Comparison of ENCODE assay signal across 18 mouse cellular contexts in the genomic region with DNA sequence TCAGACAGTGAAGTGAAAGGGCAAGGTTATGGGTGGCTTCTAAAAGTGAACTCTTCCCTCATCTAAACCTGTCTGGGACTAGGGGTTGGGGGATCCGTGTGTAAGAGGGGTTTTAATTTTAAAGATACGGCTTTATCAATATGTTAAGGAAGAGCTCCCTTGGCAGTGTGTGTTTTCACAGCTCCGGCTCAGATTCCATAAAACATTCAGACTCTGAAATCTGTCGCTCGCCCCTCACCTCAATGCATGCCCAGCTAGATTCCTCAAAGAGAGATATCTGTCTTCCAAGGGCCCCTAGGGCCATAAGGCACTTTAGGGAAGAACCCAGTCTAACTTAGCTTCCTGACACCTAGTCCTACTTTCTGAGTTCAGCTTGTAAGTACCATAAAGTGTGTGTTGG. TPM values are rescaled to one million over a fixed set of nuclear protein-coding genes. Genes with fewer than 3 reads are reported as not detected.
DNase-seq lines count a peak whose midpoint lies in the region; ATAC-seq and TF ChIP-seq lines count a peak whose summit lies in the region.
"Had no signal": no experiment of that assay in that cellular context is flagged by ENCODE, and none has a peak within 500 bp of the region (broad histone marks: within the 10 kb centered on the region; RNA-seq: fewer than 3 reads in every experiment).

No protein-coding gene starts in this region.

- H3K4me3 ChIP-seq in forebrain, postnatal 0 days (ENCODE audit: low read depth, low read length): no peak overlapping the region
- no peak overlapping the region for H3K4me3 ChIP-seq in hindbrain, postnatal 0 days (ENCODE audit: low read length)
- no peak overlapping the region for H3K4me3 ChIP-seq in neural tube, embryonic 13.5 days
- H3K4me3 ChIP-seq: left cerebral cortex, adult 2 months; limb, embryonic 12.5 days; liver, embryonic 13.5 days; stomach, embryonic 15.5 days had no signal

- no peak for TF ChIP-seq CTCF in forebrain, postnatal 0 days (IDR thresholded peaks at IDR 0.05; ENCODE audit: low read depth)
- TF ChIP-seq CTCF in hindbrain, postnatal 0 days (IDR thresholded peaks at IDR 0.05; ENCODE audit: low read depth): no peak

- no peak overlapping the region for H3K9ac ChIP-seq in forebrain, postnatal 0 days
- no peak overlapping the region for H3K9ac ChIP-seq in hindbrain, postnatal 0 days (replicated peaks; ENCODE audit: low read length)
- H3K9ac ChIP-seq in neural tube, embryonic 13.5 days: no peak overlapping the region
- H3K9ac ChIP-seq: limb, embryonic 12.5 days; liver, embryonic 13.5 days; stomach, embryonic 15.5 days had no signal

- 0 out of 2 replicates have a peak, but pooled peaks cover 4% of the 10 kb centered on the region for H3K4me1 ChIP-seq in forebrain, postnatal 0 days (ENCODE audit: insufficient read depth)
- peaks cover 6% of the 10 kb centered on the region for H3K4me1 ChIP-seq in hindbrain, postnatal 0 days (ENCODE audit: insufficient read depth, low read length)
- H3K4me1 ChIP-seq in neural tube, embryonic 13.5 days (replicated peaks): peaks cover 79% of the 10 kb centered on the region
- H3K4me1 ChIP-seq: limb, embryonic 12.5 days; liver, embryonic 13.5 days; stomach, embryonic 15.5 days had no signal

- 0 out of 2 replicates have a peak overlapping the region, but pooled peaks have one; percentile 35 for H3K27ac ChIP-seq in forebrain, postnatal 0 days (ENCODE audit: low read depth, low read length)
- H3K27ac ChIP-seq in hindbrain, postnatal 0 days: no peak overlapping the region
- H3K27ac ChIP-seq in neural tube, embryonic 13.5 days (replicated peaks): no peak overlapping the region
- H3K27ac ChIP-seq: left cerebral cortex, adult 2 months; limb, embryonic 12.5 days; liver, embryonic 13.5 days; stomach, embryonic 15.5 days had no signal

- H3K27me3 ChIP-seq in forebrain, postnatal 0 days (ENCODE audit: insufficient read depth, low read length): peaks cover 11% of the 10 kb centered on the region; the same call in 1 of the 2 replicates
- H3K27me3 ChIP-seq in hindbrain, postnatal 0 days (ENCODE audit: insufficient read depth, low read length): no peaks in the 10 kb centered on the region
- H3K27me3 ChIP-seq in neural tube, embryonic 13.5 days: peaks cover 14% of the 10 kb centered on the region; the same call in 1 of the 2 replicates

- peak; percentile 10 for DNase-seq in right cerebral cortex, postnatal 25 days
- DNase-seq in right cerebral cortex, adult 18-20 months: no peak
- no peak for DNase-seq in forebrain, postnatal 0 days
- DNase-seq in hindbrain, postnatal 0 days (ENCODE audit: low spot score): no peak
- DNase-seq in testis, postnatal 14 days (ENCODE audit: low spot score): no peak
- no peak for DNase-seq in frontal cortex, postnatal 36 days (ENCODE audit: low spot score in 2 of 2)
- no peak for DNase-seq in gastrocnemius, postnatal 14 days
- DNase-seq: adrenal gland, postnatal 36 days; B cell, adult 2 months; cerebellum, adult 2 months; gastrocnemius, postnatal 10 days; liver, embryonic 13.5 days; thymus, postnatal 25 days had no signal

- peaks cover 4% of the 10 kb centered on the region; the same call in 1 of the 2 replicates for H3K36me3 ChIP-seq in forebrain, postnatal 0 days (ENCODE audit: insufficient read depth)
- H3K36me3 ChIP-seq in hindbrain, postnatal 0 days (ENCODE audit: insufficient read depth, low read length): peaks cover 6% of the 10 kb centered on the region; the same call in 1 of the 2 replicates
- H3K36me3 ChIP-seq in neural tube, embryonic 13.5 days: peaks cover 25% of the 10 kb centered on the region; the same call in 1 of the 2 replicates
- H3K36me3 ChIP-seq: limb, embryonic 12.5 days; liver, embryonic 13.5 days had no signal

- H3K9me3 ChIP-seq in forebrain, postnatal 0 days (ENCODE audit: low read length): no peaks in the 10 kb centered on the region
- H3K9me3 ChIP-seq in hindbrain, postnatal 0 days (ENCODE audit: low read length): no peaks in the 10 kb centered on the region
- H3K9me3 ChIP-seq in neural tube, embryonic 13.5 days: no peaks in the 10 kb centered on the region
- H3K9me3 ChIP-seq: limb, embryonic 12.5 days; liver, embryonic 13.5 days; stomach, embryonic 15.5 days had no signal

- intact Hi-C loops in gastrocnemius, postnatal 14 days (cut with DNase I; ENCODE audit: low total_unique reads): loop anchor here (5.0 to 10.0 kb wide), 2 partner anchors 206 to 323 kb away; no protein-coding TSS in a partner anchor

- peak overlapping the region; percentile 21 for H3K4me2 ChIP-seq in forebrain, postnatal 0 days (ENCODE audit: low read depth)
- H3K4me2 ChIP-seq in hindbrain, postnatal 0 days (ENCODE audit: low read depth, low read length): peak overlapping the region; percentile 13; the same call in 1 of the 2 replicates
- H3K4me2 ChIP-seq in neural tube, embryonic 13.5 days: peak overlapping the region; percentile 13; the same call in 1 of the 2 replicates
- H3K4me2 ChIP-seq: limb, embryonic 12.5 days; liver, embryonic 13.5 days; stomach, embryonic 15.5 days had no signal

- ATAC-seq in forebrain, postnatal 0 days: no peak
- no peak for ATAC-seq in hindbrain, postnatal 0 days
- ATAC-seq in neural tube, embryonic 13.5 days (ENCODE audit: low read depth): no peak

- 36% methylated on average over 5 of the region's 5 CpGs for WGBS in forebrain, postnatal 0 days
- 60% methylated on average over 5 of the region's 5 CpGs for WGBS in hindbrain, postnatal 0 days
- 38% methylated on average over 5 of the region's 5 CpGs for WGBS in neural tube, embryonic 13.5 days

RNA-seq across cellular contexts. Expression of a gene that starts 11.7 kb away (rescaled TPM):
- total RNA-seq in forebrain, postnatal 0 days (2014; rRNA removed): 161 and 250 TPM in 2 replicates
- 72.9 and 89.1 TPM in 2 replicates for polyA plus RNA-seq in forebrain, postnatal 0 days (2015; fragmentation: Nextera tagmentation; extraction: Ambion mirVana)
- 220 and 254 TPM in 2 replicates for total RNA-seq in hindbrain, postnatal 0 days (2014; rRNA removed)
- polyA plus RNA-seq in hindbrain, postnatal 0 days (2015; fragmentation: Nextera tagmentation; extraction: Ambion mirVana): 49.8 and 51.2 TPM in 2 replicates
- 46.8 and 47.9 TPM in 2 replicates for polyA plus RNA-seq in neural tube, embryonic 13.5 days (2015; fragmentation: Nextera tagmentation; extraction: Ambion mirVana)
- 1 to 10 TPM; 1.7 to 2.4 TPM for total RNA-seq in gastrocnemius, postnatal 14 days (2021)
- total RNA-seq: common myeloid progenitor, adult 5-6 weeks had no signal

Comparison
In these comparisons a context has a peak if more than half of its experiments do, and no peak if none do; other contexts are left out.
1. RNA of a gene that starts 11.7 kb away (total RNA-seq): 161 to 250 TPM in forebrain, postnatal 0 days and 220 to 254 TPM in hindbrain, postnatal 0 days; 1.7 to 2.4 TPM in gastrocnemius, postnatal 14 days; every median in the first group is over 10 times any median in the second.
2. Peak in every context shown above with its lines, with median percentiles within 50 percentile points of each other: H3K4me2 ChIP-seq.